Mouse (Mus musculus) ovary, postnatal 14 days (tissue): ENCODE data around the gene Afg3l1.
A peak's percentile ranks its signal among the peaks of the same experiment; 100 is the strongest.
"Not testable (repeated sequence)": the region's sequence is repeated elsewhere in the genome, so short reads cannot be mapped to it uniquely, and the experiment has no call there.

ENCODE experiments used
- DNase-seq: peaks from one replicate; pipeline ENCODE4 v3.0.0; 2022; ENCODE audit warnings: low spot score

Gene Afg3l1

DNA sequence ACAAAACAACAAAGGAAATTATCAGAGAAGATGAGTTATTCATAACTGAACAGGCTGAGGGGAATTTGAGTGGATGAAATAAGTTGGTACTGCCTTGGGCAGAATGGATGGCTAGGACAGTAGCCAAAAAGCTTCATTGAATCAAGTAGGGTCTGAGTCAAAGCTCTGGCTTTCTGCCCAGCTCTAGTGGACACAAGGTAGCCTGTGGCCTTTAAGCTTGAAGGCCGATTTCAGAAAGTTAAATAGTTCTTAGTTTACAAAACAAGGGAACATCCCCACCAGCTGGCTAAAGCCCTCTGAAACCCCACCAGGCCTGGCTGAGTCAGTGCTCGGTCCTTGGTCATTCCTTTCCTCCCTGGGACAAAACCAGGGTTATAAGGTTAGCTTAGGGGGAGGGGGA, 38.9 kb downstream of the Afg3l1 start:
- DNase-seq, result no peak

DNA sequence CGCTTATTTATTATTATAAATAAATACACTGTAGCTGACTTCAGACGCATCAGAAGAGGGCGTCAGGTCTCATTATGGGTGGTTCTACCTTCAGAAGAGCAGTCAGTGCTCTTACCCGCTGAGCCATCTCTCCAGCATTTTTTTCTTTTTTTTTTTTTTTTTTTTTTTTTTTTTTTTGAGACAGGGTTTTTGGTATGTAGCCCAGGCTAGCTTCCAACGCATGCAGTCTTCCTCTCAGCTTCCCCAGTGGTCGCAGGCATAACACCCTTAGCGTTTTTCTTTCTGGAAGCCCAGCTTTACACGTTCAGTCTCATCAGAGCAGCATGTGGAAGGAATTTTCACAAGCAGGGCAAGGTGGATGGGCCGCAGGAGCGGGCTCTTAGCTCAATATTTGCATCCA, 40.5 kb downstream of the Afg3l1 start:
- DNase-seq, result no peak

DNA sequence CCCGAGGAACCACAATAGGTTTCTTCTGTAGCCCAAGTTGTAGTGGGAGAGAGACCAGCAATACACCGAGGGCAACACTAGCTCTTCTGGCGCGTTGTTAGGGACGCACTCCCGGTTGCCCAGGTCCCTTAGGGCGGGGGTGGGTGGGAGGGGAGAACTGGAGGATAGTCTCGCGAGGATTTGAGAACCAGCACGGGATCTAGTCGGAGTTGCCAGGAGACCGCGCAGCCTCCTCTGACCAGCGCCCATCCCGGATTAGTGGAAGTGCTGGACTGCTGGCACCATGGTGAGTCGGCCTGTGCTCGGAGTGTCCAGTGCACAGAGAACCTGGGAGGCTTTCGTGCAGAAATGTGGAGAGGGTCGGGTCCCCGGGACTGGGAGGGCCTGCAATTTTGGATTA, 41.0 kb downstream of the Afg3l1 start, which contains the start of gene Gas8:
Gene Gas8, plus strand, starts transcription at position 168 of the 400 bp plus-strand sequence.
- DNase-seq, result peak; percentile 69

DNA sequence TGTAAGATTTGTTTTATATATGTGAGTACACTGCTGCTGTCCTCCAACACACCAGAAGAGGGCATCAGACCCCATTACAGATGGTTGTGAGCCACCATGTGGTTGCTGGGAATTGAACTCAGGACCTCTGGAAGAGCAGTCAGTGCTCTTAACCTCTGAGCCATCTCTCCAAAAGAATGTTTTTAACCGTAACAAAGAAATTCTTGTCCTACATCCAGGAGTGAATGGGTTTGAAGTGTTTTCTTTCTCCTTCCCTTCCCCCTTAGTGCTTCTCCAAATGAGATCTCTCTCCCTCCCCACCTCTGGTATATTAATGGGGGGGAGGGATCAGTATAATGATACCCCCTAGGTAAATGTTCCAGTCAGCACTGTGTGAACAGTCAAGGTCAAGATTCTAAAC, 42.3 kb downstream of the Afg3l1 start:
- not testable (repeated sequence) for DNase-seq

DNA sequence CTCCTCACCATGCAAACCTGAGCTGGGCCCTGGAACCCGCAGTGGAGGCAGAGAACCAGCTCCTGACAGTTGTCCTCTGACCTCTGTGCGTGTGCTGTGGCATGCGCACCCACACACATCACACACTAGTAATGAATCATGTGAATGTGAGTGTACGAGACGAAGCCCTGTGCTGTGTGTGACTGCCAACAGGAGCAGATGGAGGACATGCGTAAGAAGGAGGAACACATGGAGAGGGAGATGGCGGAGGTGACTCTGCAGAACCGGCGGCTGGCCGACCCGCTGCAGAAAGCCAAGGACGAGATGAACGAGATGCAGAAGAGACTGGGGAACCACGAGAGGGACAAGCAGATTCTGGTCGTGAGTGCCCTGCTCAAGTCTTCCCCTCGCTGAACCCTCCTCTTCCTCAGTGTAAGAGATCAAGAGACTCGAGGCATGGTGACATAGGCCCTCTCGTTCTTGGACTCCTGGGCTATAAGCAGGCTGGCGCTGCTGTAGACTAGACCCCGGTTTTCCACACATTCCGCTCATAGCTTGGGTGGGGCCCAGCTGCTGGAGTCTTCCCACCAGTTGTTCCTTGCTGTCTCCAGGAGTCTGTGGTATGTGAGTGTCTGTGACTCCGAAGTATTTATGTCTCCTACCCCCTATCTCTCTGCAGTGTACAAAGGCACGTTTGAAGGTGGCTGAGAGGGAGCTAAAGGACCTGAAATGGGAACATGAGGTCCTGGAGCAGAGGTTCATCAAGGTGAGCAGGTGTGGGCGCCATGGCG, 50.2 kb downstream of the Afg3l1 start:
- no peak for DNase-seq

DNA sequence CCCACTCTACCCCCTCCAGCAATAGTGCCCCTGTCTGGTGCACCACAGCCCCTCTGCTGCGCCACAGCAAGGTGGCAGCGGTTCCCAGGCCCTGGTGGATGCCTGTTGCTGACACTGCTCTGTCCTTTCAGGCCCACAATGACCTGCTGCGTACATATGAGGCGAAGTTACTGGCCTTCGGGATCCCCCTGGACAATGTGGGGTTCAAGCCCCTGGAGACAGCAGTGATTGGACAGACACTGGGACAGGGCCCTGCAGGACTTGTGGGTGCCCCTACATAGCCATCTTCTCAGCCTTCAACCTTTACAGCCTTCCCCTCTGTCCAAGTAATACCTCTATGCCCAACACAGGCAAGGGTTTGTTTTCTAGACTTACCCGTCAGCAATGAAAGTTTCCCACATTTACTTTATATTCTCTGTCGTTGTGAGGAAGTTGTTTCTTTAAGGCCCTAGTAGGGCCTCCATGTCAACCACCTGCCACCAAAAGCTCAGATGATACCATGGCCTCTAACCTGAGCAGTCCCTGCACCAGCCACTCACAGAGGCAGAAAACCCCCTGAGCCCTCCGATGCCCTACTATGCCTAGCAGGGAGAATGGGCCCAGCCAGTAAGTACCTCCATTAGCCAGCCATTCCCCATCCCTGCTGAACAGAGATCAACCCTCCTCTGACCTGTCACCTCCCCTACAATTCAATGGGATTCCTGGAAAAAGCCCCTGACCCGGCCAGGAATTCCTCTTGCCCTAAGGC, 58.7 kb downstream of the Afg3l1 start:
- no peak for DNase-seq

DNA sequence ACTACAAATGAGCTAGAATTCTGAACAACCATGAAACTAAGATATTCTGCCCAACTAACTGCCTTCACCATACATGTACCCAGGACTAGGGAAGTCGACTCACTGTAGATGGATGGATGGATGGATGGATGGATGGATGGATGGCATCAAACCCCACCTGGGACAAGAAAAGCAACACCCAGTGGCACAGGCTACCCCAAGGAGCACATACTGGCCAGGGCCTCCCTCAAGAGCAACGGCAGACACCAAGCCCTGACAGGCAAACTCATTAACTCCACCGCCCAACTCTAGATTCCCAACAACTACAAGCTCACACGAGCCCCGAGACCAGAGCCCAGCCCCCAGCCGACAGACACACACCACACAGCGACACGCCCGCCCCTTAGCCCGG, 59.3 kb downstream of the Afg3l1 start:
- DNase-seq, result no peak

DNA sequence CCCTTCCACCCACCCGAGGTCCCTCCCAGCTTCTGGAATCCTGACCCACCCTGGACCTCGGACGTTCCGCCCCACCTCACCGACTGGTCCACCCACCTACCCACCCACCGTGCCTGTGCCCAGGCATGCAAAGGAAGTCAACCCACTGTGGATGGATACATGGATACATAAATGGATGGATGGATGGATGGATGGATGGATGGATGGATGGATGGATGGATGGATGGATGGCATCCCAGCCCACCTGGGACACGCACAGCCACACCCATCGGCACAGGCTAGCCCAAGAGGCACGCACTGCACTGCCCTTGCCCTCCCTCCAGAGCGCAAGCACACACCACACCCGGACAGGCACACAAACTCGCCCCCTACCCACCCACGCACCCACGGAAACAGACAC, 59.9 kb downstream of the Afg3l1 start:
- DNase-seq, result not testable (repeated sequence)
